Mouse (Mus musculus) cerebellum, adult 2 months (tissue): Measurements from ENCODE around the gene Pram1.

Experiments used
- CTCF ChIP-seq: fragments of 200-500 bp; IDR thresholded peaks from 2 replicates; pipeline ENCODE4 v1.5.1; 2011; ENCODE audit warnings: low read depth, mild to moderate bottlenecking, control low read depth, low read length, moderate library complexity, borderline replicate concordance; ENCODE audit not compliant: insufficient read depth
- POLR2A ChIP-seq: fragments of 200-500 bp; IDR thresholded peaks from 2 replicates; pipeline ENCODE4 v1.6.1; 2011; ENCODE audit warnings: low read length, control low read depth, borderline replicate concordance; ENCODE audit not compliant: insufficient read depth

DNA sequence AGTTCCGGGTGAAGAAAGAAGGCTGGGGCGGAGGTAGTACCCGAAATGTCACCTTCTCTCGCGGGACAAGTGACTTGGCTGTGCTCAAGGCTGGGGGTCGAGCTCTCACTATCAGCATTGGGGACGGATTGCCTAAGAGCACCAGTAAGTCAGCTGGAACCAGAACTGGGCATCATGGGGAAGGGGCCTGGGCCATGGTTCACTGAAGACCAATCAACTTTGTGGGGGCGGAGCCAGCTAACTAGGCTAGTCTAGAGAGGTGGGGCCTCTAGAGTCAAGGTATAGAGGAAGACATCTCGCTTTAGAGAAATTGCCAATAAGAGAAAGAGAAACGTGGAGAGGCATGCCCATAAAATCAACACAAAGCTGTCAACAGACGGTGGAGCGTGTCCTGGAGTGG is 35.9 kb upstream of the Pram1 start:
- TF ChIP-seq CTCF = no peak
- no peak for TF ChIP-seq POLR2A
